Mouse (Mus musculus): ENCODE measurements at regions not wholly inside any gene's neighbourhood (a gene's known extent, or its start where the extent isn't known, plus 50 kb on each side); places are given as distances from the start of the nearest gene placed in this dataset.

- H3K9me3 ChIP-seq (replicated peaks; ENCODE audit: control insufficient read depth, low read length, poor library complexity, severe bottlenecking), result no peaks in the 10 kb centered on the region
- no peak for ATAC-seq
- no peak overlapping the region for H3K4me3 ChIP-seq (ENCODE audit: low read depth, low read length)
- no peaks in the 10 kb centered on the region for H3K4me1 ChIP-seq (ENCODE audit: control insufficient read depth, insufficient read depth, low read length)
- no peak overlapping the region for H3K4me2 ChIP-seq (ENCODE audit: low read length)
- no peak overlapping the region for H3K9ac ChIP-seq (ENCODE audit: low read depth, low read length)
- H3K27me3 ChIP-seq (ENCODE audit: control insufficient read depth, insufficient read depth, low read depth, low read length), result no peaks in the 10 kb centered on the region
- 82% methylated on average over 2 of the region's 2 CpGs for WGBS
- H3K36me3 ChIP-seq (ENCODE audit: control insufficient read depth, insufficient read depth, low read length), result no peaks in the 10 kb centered on the region
- no peak overlapping the region for H3K27ac ChIP-seq (ENCODE audit: low read length)
Observed at GRCm38 (mm10) chr1:194089918-194090548, 528.0 kb upstream of the Plxna2 start.

GRCm38 (mm10) chr1:194058512-194058911, 559.5 kb upstream of the Plxna2 start:
- Histone ChIP-seq H3K4me3 (ENCODE audit: low read depth, low read length) (no peak overlapping the region), H3K36me3 (ENCODE audit: control insufficient read depth, insufficient read depth, low read length) (no peaks in the 10 kb centered on the region), H3K27me3 (ENCODE audit: control insufficient read depth, insufficient read depth, low read depth, low read length) (no peaks in the 10 kb centered on the region), H3K9me3 (replicated peaks; ENCODE audit: control insufficient read depth, low read length, poor library complexity, severe bottlenecking) (no peaks in the 10 kb centered on the region), H3K9ac (ENCODE audit: low read depth, low read length) (no peak overlapping the region), H3K4me2 (ENCODE audit: low read length) (no peak overlapping the region), H3K27ac (ENCODE audit: low read length) (no peak overlapping the region), H3K4me1 (ENCODE audit: control insufficient read depth, insufficient read depth, low read length) (no peaks in the 10 kb centered on the region)
- 89% methylated on average over 5 of the region's 5 CpGs for WGBS
- no peak for ATAC-seq

- no peak overlapping the region for H3K9ac ChIP-seq (ENCODE audit: low read depth, low read length)
- 14% methylated on average over 1 of the region's 1 CpGs for WGBS
- H3K27me3 ChIP-seq (ENCODE audit: control insufficient read depth, insufficient read depth, low read depth, low read length), result no peaks in the 10 kb centered on the region
Observed at GRCm38 (mm10) chr1:194056544-194056943, 561.5 kb upstream of the Plxna2 start.

GRCm38 (mm10) chr1:194049746-194050351, 568.2 kb upstream of the Plxna2 start:
- Histone ChIP-seq H3K9me3 (replicated peaks; ENCODE audit: control insufficient read depth, low read length, poor library complexity, severe bottlenecking) (no peaks in the 10 kb centered on the region), H3K36me3 (ENCODE audit: control insufficient read depth, insufficient read depth, low read length) (no peaks in the 10 kb centered on the region), H3K27ac (ENCODE audit: low read length) (no peak overlapping the region), H3K4me3 (ENCODE audit: low read depth, low read length) (no peak overlapping the region), H3K4me1 (ENCODE audit: control insufficient read depth, insufficient read depth, low read length) (no peaks in the 10 kb centered on the region), H3K4me2 (ENCODE audit: low read length) (no peak overlapping the region), H3K9ac (ENCODE audit: low read depth, low read length) (no peak overlapping the region), H3K27me3 (ENCODE audit: control insufficient read depth, insufficient read depth, low read depth, low read length) (no peaks in the 10 kb centered on the region)
- 76% methylated on average over 4 of the region's 4 CpGs for WGBS
- no peak for ATAC-seq

More at GRCm38 (mm10) chr1:194056544-194056943, 561.5 kb upstream of the Plxna2 start:
- H3K4me3 ChIP-seq (ENCODE audit: low read depth, low read length), result no peak overlapping the region
- H3K4me2 ChIP-seq (ENCODE audit: low read length), result no peak overlapping the region
- no peaks in the 10 kb centered on the region for H3K4me1 ChIP-seq (ENCODE audit: control insufficient read depth, insufficient read depth, low read length)
- ATAC-seq, result no peak
- no peak overlapping the region for H3K27ac ChIP-seq (ENCODE audit: low read length)
- H3K36me3 ChIP-seq (ENCODE audit: control insufficient read depth, insufficient read depth, low read length), result no peaks in the 10 kb centered on the region
- H3K9me3 ChIP-seq (replicated peaks; ENCODE audit: control insufficient read depth, low read length, poor library complexity, severe bottlenecking), result no peaks in the 10 kb centered on the region

- no peak overlapping the region for H3K27ac ChIP-seq (ENCODE audit: low read length)
- H3K9me3 ChIP-seq (replicated peaks; ENCODE audit: control insufficient read depth, low read length, poor library complexity, severe bottlenecking), result no peaks in the 10 kb centered on the region
- no peak overlapping the region for H3K4me3 ChIP-seq (ENCODE audit: low read depth, low read length)
- 40% methylated on average over 8 of the region's 8 CpGs for WGBS
- no peaks in the 10 kb centered on the region for H3K27me3 ChIP-seq (ENCODE audit: control insufficient read depth, insufficient read depth, low read depth, low read length)
- ATAC-seq, result no peak
- no peaks in the 10 kb centered on the region for H3K36me3 ChIP-seq (ENCODE audit: control insufficient read depth, insufficient read depth, low read length)
- H3K9ac ChIP-seq (ENCODE audit: low read depth, low read length), result no peak overlapping the region
- H3K4me2 ChIP-seq (ENCODE audit: low read length), result no peak overlapping the region
- H3K4me1 ChIP-seq (ENCODE audit: control insufficient read depth, insufficient read depth, low read length), result peaks cover 4% of the 10 kb centered on the region; the same call in 1 of the 2 replicates
Observed at GRCm38 (mm10) chr1:194041393-194042352, 576.3 kb upstream of the Plxna2 start.

- Histone ChIP-seq H3K27me3 (ENCODE audit: control insufficient read depth, insufficient read depth, low read depth, low read length) (no peaks in the 10 kb centered on the region), H3K9me3 (replicated peaks; ENCODE audit: control insufficient read depth, low read length, poor library complexity, severe bottlenecking) (no peaks in the 10 kb centered on the region), H3K4me1 (ENCODE audit: control insufficient read depth, insufficient read depth, low read length) (peaks cover 8% of the 10 kb centered on the region), H3K36me3 (ENCODE audit: control insufficient read depth, insufficient read depth, low read length) (no peaks in the 10 kb centered on the region), H3K4me2 (ENCODE audit: low read length) (no peak overlapping the region), H3K4me3 (ENCODE audit: low read depth, low read length) (no peak overlapping the region), H3K27ac (ENCODE audit: low read length) (no peak overlapping the region), H3K9ac (ENCODE audit: low read depth, low read length) (no peak overlapping the region)
- no peak for ATAC-seq
Observed at GRCm38 (mm10) chr1:194038711-194039110, 579.3 kb upstream of the Plxna2 start.

- H3K4me3 ChIP-seq (ENCODE audit: low read depth, low read length), result no peak overlapping the region
- H3K36me3 ChIP-seq (ENCODE audit: control insufficient read depth, insufficient read depth, low read length), result no peaks in the 10 kb centered on the region
- ATAC-seq, result 0 out of 2 replicates have a peak, but pooled peaks have one; percentile 25
- no peaks in the 10 kb centered on the region for H3K27me3 ChIP-seq (ENCODE audit: control insufficient read depth, insufficient read depth, low read depth, low read length)
- WGBS, result 12% methylated on average over 5 of the region's 5 CpGs
- no peak overlapping the region for H3K9ac ChIP-seq (ENCODE audit: low read depth, low read length)
- no peaks in the 10 kb centered on the region for H3K9me3 ChIP-seq (replicated peaks; ENCODE audit: control insufficient read depth, low read length, poor library complexity, severe bottlenecking)
- H3K27ac ChIP-seq (ENCODE audit: low read length), result no peak overlapping the region
- H3K4me1 ChIP-seq (ENCODE audit: control insufficient read depth, insufficient read depth, low read length), result peaks cover 4% of the 10 kb centered on the region
- no peak overlapping the region for H3K4me2 ChIP-seq (ENCODE audit: low read length)
Observed at GRCm38 (mm10) chr1:194034199-194034883, 583.7 kb upstream of the Plxna2 start.

- no peak overlapping the region for H3K4me2 ChIP-seq (ENCODE audit: low read length)
- H3K36me3 ChIP-seq (ENCODE audit: control insufficient read depth, insufficient read depth, low read length), result no peaks in the 10 kb centered on the region
- no peak overlapping the region for H3K9ac ChIP-seq (ENCODE audit: low read depth, low read length)
- H3K4me3 ChIP-seq (ENCODE audit: low read depth, low read length), result no peak overlapping the region
- H3K27ac ChIP-seq (ENCODE audit: low read length), result no peak overlapping the region
- no peaks in the 10 kb centered on the region for H3K27me3 ChIP-seq (ENCODE audit: control insufficient read depth, insufficient read depth, low read depth, low read length)
- H3K4me1 ChIP-seq (ENCODE audit: control insufficient read depth, insufficient read depth, low read length), result peaks cover 4% of the 10 kb centered on the region
- 92% methylated on average over 1 of the region's 1 CpGs for WGBS
- H3K9me3 ChIP-seq (replicated peaks; ENCODE audit: control insufficient read depth, low read length, poor library complexity, severe bottlenecking), result no peaks in the 10 kb centered on the region
- no peak for ATAC-seq
Observed at GRCm38 (mm10) chr1:194032603-194033002, 585.4 kb upstream of the Plxna2 start.

All from midbrain, embryonic 16.5 days (tissue).